Mouse (Mus musculus) embryonic fibroblast, embryonic 13.5 days (primary cell): ENCODE data around the gene Dyrk1a.

ENCODE experiments used
- CTCF ChIP-seq: IDR thresholded peaks from 2 replicates; pipeline ENCODE4 v1.5.1; 2011; ENCODE audit warnings: mild to moderate bottlenecking, control low read depth, low read length, moderate library complexity, borderline replicate concordance; ENCODE audit not compliant: insufficient read depth
- POLR2A ChIP-seq: IDR thresholded peaks from 2 replicates; pipeline ENCODE4 v1.6.1; 2011; ENCODE audit warnings: low read depth, mild to moderate bottlenecking, control low read depth, low read length, moderate library complexity

- TF ChIP-seq POLR2A (no peak), CTCF (no peak)
These were observed 124.0 kb downstream of the Dyrk1a start for GRCm38 (mm10) chr16:94693687-94694305.
